Mouse (Mus musculus) left cerebral cortex, postnatal 14 days (tissue): ENCODE measurements around the gene 4921524J17Rik. TPM values are rescaled to one million over a fixed set of nuclear protein-coding genes. Genes with fewer than 3 reads are reported as not detected.

ENCODE experiments used
- total RNA-seq, 2 experiments: library from RNA; stranded (reverse); gene quantifications; 2 replicates each; pipeline ENCODE4 v1.2.3; 2021

Gene 4921524J17Rik
- total RNA-seq, 2 experiments from 2014 or later, result 14.9 to 17.6 TPM

Other genes starting within 250 kb of the 4921524J17Rik start
- not detected for gene Olfr371, start 206.8 kb downstream of the 4921524J17Rik start, total RNA-seq
- 10 to 100 TPM; 33.2 TPM for gene Orc6, start 133.2 kb downstream of the 4921524J17Rik start, total RNA-seq
- 100 to 1,000 TPM; 142 to 149 TPM for gene Vps35, start 133.0 kb downstream of the 4921524J17Rik start, total RNA-seq
- 1 to 10 TPM; 1.9 to 3.5 TPM for gene Mylk3, start 46.5 kb downstream of the 4921524J17Rik start, total RNA-seq
- 10 to 100 TPM; 50.3 to 70.2 TPM for gene Gpt2, start 59.7 kb upstream of the 4921524J17Rik start, total RNA-seq
- 100 to 1,000 TPM; 198 to 202 TPM for gene Dnaja2, start 122.5 kb upstream of the 4921524J17Rik start, total RNA-seq